Mouse (Mus musculus) layer of hippocampus, adult 9-11 months (tissue): ENCODE measurements around the gene Crtac1.
A peak's percentile ranks its signal among the peaks of the same experiment; 100 is the strongest.

Experiments
- DNase-seq: peaks from one replicate; pipeline ENCODE4 v3.0.0; 2022

Gene Crtac1

GRCm38 (mm10) chr19:42322357-42323090, 109.1 kb downstream of the Crtac1 start:
- DNase-seq: no peak

GRCm38 (mm10) chr19:42321936-42322335, 109.6 kb downstream of the Crtac1 start:
- no peak for DNase-seq

- peak; percentile 83 for DNase-seq
Observed at GRCm38 (mm10) chr19:42317648-42318425, 113.7 kb downstream of the Crtac1 start.

GRCm38 (mm10) chr19:42316998-42317397, 114.6 kb downstream of the Crtac1 start:
- peak; percentile 71 for DNase-seq

GRCm38 (mm10) chr19:42316525-42316924, 115.1 kb downstream of the Crtac1 start:
- peak; percentile 42 for DNase-seq

- DNase-seq: peak; percentile 85
Observed at GRCm38 (mm10) chr19:42315914-42316313, 115.7 kb downstream of the Crtac1 start.

- no peak for DNase-seq
Observed at GRCm38 (mm10) chr19:42315070-42315679, 116.4 kb downstream of the Crtac1 start.

- no peak for DNase-seq
Observed at GRCm38 (mm10) chr19:42312191-42312590, 119.4 kb downstream of the Crtac1 start.

GRCm38 (mm10) chr19:42311332-42311731, 120.3 kb downstream of the Crtac1 start:
- DNase-seq: no peak

GRCm38 (mm10) chr19:42308931-42309330, 122.7 kb downstream of the Crtac1 start:
- DNase-seq: no peak

GRCm38 (mm10) chr19:42307019-42307418, 124.6 kb downstream of the Crtac1 start:
- DNase-seq: no peak

- DNase-seq: no peak
Observed at GRCm38 (mm10) chr19:42306202-42306601, 125.4 kb downstream of the Crtac1 start.

GRCm38 (mm10) chr19:42305746-42306145, 125.8 kb downstream of the Crtac1 start:
- DNase-seq: no peak

GRCm38 (mm10) chr19:42304506-42304905, 127.1 kb downstream of the Crtac1 start:
- no peak for DNase-seq

GRCm38 (mm10) chr19:42303210-42303813, 128.3 kb downstream of the Crtac1 start:
- no peak for DNase-seq

GRCm38 (mm10) chr19:42293216-42293615, 138.4 kb downstream of the Crtac1 start:
- no peak for DNase-seq

GRCm38 (mm10) chr19:42292106-42292505, 139.5 kb downstream of the Crtac1 start:
- DNase-seq: no peak

GRCm38 (mm10) chr19:42290954-42291661, 140.5 kb downstream of the Crtac1 start:
- DNase-seq: peak; percentile 52

- no peak for DNase-seq
Observed at GRCm38 (mm10) chr19:42288361-42288760, 143.2 kb downstream of the Crtac1 start.

- no peak for DNase-seq
Observed at GRCm38 (mm10) chr19:42284178-42284577, 147.4 kb downstream of the Crtac1 start.

- DNase-seq: no peak
Observed at GRCm38 (mm10) chr19:42279611-42280010, 152.0 kb downstream of the Crtac1 start.

- DNase-seq: no peak
Observed at GRCm38 (mm10) chr19:42278461-42278860, 153.1 kb downstream of the Crtac1 start.

- DNase-seq: no peak
Observed at GRCm38 (mm10) chr19:42277288-42277687, 154.3 kb downstream of the Crtac1 start.
